Mouse (Mus musculus) G1E-ER4 (cell line): ENCODE measurements around the gene Obox1. TPM values are rescaled to one million over a fixed set of nuclear protein-coding genes. Genes with fewer than 3 reads are reported as not detected.
"Not testable (repeated sequence)": the region's sequence is repeated elsewhere in the genome, so short reads cannot be mapped to it uniquely, and the experiment has no call there.

Experiments
- GATA1 ChIP-seq: IDR thresholded peaks from one replicate; pipeline ENCODE4 v1.8.0; 2012; ENCODE audit warnings: low read length, inconsistent platforms
- polyA plus RNA-seq: library from polyadenylated mRNA; stranded (reverse); fragments of >175 nt; gene quantifications from 2 replicates; pipeline ENCODE4 v1.2.3, GENCODE M21; 2012

Gene Obox1
- not detected in 2 replicates for polyA plus RNA-seq

DNA sequence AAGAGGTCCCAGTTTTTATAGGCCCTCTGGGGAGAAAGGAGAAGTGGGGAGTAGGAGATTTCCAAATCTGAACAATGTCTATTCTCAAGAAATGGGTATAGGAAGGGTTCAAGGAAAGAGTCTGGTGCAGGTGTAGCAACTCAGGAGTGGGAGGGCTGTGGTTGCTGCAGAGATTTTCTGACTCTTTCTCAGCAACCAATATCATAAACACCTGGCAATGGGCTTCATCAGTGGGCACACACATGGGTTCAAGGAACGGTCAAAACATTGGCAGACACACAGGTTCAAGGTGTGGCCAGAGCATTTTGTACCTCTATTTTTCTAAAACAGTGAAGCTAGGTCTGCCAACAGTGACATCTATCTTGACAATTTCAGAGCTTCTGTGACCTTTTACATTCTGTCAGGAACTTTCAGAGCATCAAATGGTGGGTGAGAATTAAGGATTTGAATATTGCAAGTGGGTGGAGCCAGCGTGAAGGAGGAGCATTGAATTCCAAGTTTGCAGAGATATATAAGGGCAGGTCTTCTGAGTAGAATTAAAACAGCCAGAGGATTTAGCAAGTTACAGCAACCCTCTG lies at the start of gene Obox1, which contains the start of gene Obox2:
Gene Obox1, plus strand, starts transcription at position 528 of the 578 bp plus-strand sequence.
Gene Obox2, plus strand, starts transcription at position 301 of the 578 bp plus-strand sequence.
- TF ChIP-seq GATA1, result not testable (repeated sequence)

Other genes with a start within 250 kb of the Obox1 start
- gene Obox2, start 227 bp upstream of the Obox1 start, polyA plus RNA-seq, result not detected in 2 replicates